Mouse (Mus musculus): ENCODE data around the gene Clock. TPM values are rescaled to one million over a fixed set of nuclear protein-coding genes. Genes with fewer than 3 reads are reported as not detected.

The Clock gene
- polyA plus RNA-seq, 1 experiment from 2014 or later = 15.9 TPM

GRCm38 (mm10) chr5:76179171-76179570 is 125.4 kb downstream of the Clock start:
- no peak for ATAC-seq (ENCODE audit: insufficient number of reproducible peaks, insufficient read depth, low FRiP score, low TSS enrichment, low read depth)
- 97% methylated on average over 5 of the region's 5 CpGs for WGBS

GRCm38 (mm10) chr5:76177664-76178063 is 126.9 kb downstream of the Clock start:
- Histone ChIP-seq H3K27me3 (no peaks in the 10 kb centered on the region), H3K9me3 (no peaks in the 10 kb centered on the region), H3K9ac (replicated peaks) (no peak overlapping the region), H3K4me1 (replicated peaks) (peaks cover 11% of the 10 kb centered on the region), H3K4me3 (replicated peaks) (no peak overlapping the region), H3K36me3 (no peaks in the 10 kb centered on the region), H3K27ac (no peak overlapping the region), H3K4me2 (no peak overlapping the region)
- 77% methylated on average over 7 of the region's 7 CpGs for WGBS
- ATAC-seq (ENCODE audit: insufficient number of reproducible peaks, insufficient read depth, low FRiP score, low TSS enrichment, low read depth) = no peak

More at GRCm38 (mm10) chr5:76179171-76179570, 125.4 kb downstream of the Clock start:
- Histone ChIP-seq H3K27me3 (no peaks in the 10 kb centered on the region), H3K9me3 (no peaks in the 10 kb centered on the region), H3K36me3 (no peaks in the 10 kb centered on the region), H3K9ac (replicated peaks) (no peak overlapping the region), H3K4me1 (replicated peaks) (peaks cover 17% of the 10 kb centered on the region), H3K27ac (no peak overlapping the region), H3K4me3 (replicated peaks) (no peak overlapping the region), H3K4me2 (no peak overlapping the region)

GRCm38 (mm10) chr5:76176841-76177240 is 127.8 kb downstream of the Clock start:
- Histone ChIP-seq H3K4me3 (replicated peaks) (no peak overlapping the region), H3K36me3 (no peaks in the 10 kb centered on the region), H3K27ac (no peak overlapping the region), H3K9ac (replicated peaks) (no peak overlapping the region), H3K4me2 (no peak overlapping the region), H3K9me3 (no peaks in the 10 kb centered on the region), H3K27me3 (no peaks in the 10 kb centered on the region), H3K4me1 (replicated peaks) (peaks cover 8% of the 10 kb centered on the region)
- WGBS = 77% methylated on average over 11 of the region's 11 CpGs
- ATAC-seq (ENCODE audit: insufficient number of reproducible peaks, insufficient read depth, low FRiP score, low TSS enrichment, low read depth) = no peak

- Histone ChIP-seq H3K27ac (no peak overlapping the region), H3K9ac (replicated peaks) (no peak overlapping the region), H3K4me3 (replicated peaks) (no peak overlapping the region), H3K36me3 (no peaks in the 10 kb centered on the region), H3K4me2 (no peak overlapping the region), H3K27me3 (no peaks in the 10 kb centered on the region), H3K9me3 (no peaks in the 10 kb centered on the region), H3K4me1 (replicated peaks) (peaks cover 8% of the 10 kb centered on the region)
- WGBS = 41% methylated on average over 3 of the region's 3 CpGs
- no peak for ATAC-seq (ENCODE audit: insufficient number of reproducible peaks, insufficient read depth, low FRiP score, low TSS enrichment, low read depth)
Measured at GRCm38 (mm10) chr5:76176411-76176810, 128.2 kb downstream of the Clock start.

- no peak overlapping the region for H3K27ac ChIP-seq
- no peak overlapping the region for H3K4me3 ChIP-seq (replicated peaks)
- H3K27me3 ChIP-seq = no peaks in the 10 kb centered on the region
- ATAC-seq (ENCODE audit: insufficient number of reproducible peaks, insufficient read depth, low FRiP score, low TSS enrichment, low read depth) = no peak
- peaks cover 8% of the 10 kb centered on the region for H3K4me1 ChIP-seq (replicated peaks)
- WGBS = 87% methylated on average over 4 of the region's 4 CpGs
- no peak overlapping the region for H3K9ac ChIP-seq (replicated peaks)
- H3K9me3 ChIP-seq = no peaks in the 10 kb centered on the region
- no peak overlapping the region for H3K4me2 ChIP-seq
- no peaks in the 10 kb centered on the region for H3K36me3 ChIP-seq
Measured at GRCm38 (mm10) chr5:76175051-76175450, 129.5 kb downstream of the Clock start.

GRCm38 (mm10) chr5:76171039-76171438 is 133.6 kb downstream of the Clock start:
- H3K4me2 ChIP-seq = no peak overlapping the region
- no peak overlapping the region for H3K9ac ChIP-seq (replicated peaks)
- no peak for ATAC-seq (ENCODE audit: insufficient number of reproducible peaks, insufficient read depth, low FRiP score, low TSS enrichment, low read depth)
- no peaks in the 10 kb centered on the region for H3K27me3 ChIP-seq
- no peaks in the 10 kb centered on the region for H3K9me3 ChIP-seq
- H3K36me3 ChIP-seq = no peaks in the 10 kb centered on the region
- H3K4me3 ChIP-seq (replicated peaks) = no peak overlapping the region
- H3K27ac ChIP-seq = no peak overlapping the region
- H3K4me1 ChIP-seq (replicated peaks) = no peaks in the 10 kb centered on the region

GRCm38 (mm10) chr5:76170522-76170921 is 134.1 kb downstream of the Clock start:
- Histone ChIP-seq H3K9me3 (no peaks in the 10 kb centered on the region), H3K4me1 (replicated peaks) (no peaks in the 10 kb centered on the region), H3K4me3 (replicated peaks) (no peak overlapping the region), H3K36me3 (no peaks in the 10 kb centered on the region), H3K27me3 (no peaks in the 10 kb centered on the region), H3K9ac (replicated peaks) (no peak overlapping the region), H3K27ac (no peak overlapping the region), H3K4me2 (no peak overlapping the region)
- WGBS = 80% methylated on average over 4 of the region's 4 CpGs
- no peak for ATAC-seq (ENCODE audit: insufficient number of reproducible peaks, insufficient read depth, low FRiP score, low TSS enrichment, low read depth)

- ATAC-seq (ENCODE audit: insufficient number of reproducible peaks, insufficient read depth, low FRiP score, low TSS enrichment, low read depth) = no peak
- Histone ChIP-seq H3K36me3 (no peaks in the 10 kb centered on the region), H3K4me3 (replicated peaks) (no peak overlapping the region), H3K4me2 (no peak overlapping the region), H3K27ac (no peak overlapping the region), H3K27me3 (no peaks in the 10 kb centered on the region), H3K9ac (replicated peaks) (no peak overlapping the region), H3K4me1 (replicated peaks) (no peaks in the 10 kb centered on the region), H3K9me3 (no peaks in the 10 kb centered on the region)
- WGBS = 77% methylated on average over 7 of the region's 7 CpGs
Measured at GRCm38 (mm10) chr5:76164827-76165226, 139.8 kb downstream of the Clock start.

GRCm38 (mm10) chr5:76163828-76164390 is 140.7 kb downstream of the Clock start:
- Histone ChIP-seq H3K9me3 (no peaks in the 10 kb centered on the region), H3K9ac (replicated peaks) (no peak overlapping the region), H3K4me1 (replicated peaks) (no peaks in the 10 kb centered on the region), H3K27ac (no peak overlapping the region), H3K4me2 (no peak overlapping the region), H3K4me3 (replicated peaks) (no peak overlapping the region), H3K36me3 (no peaks in the 10 kb centered on the region), H3K27me3 (no peaks in the 10 kb centered on the region)
- 57% methylated on average over 4 of the region's 4 CpGs for WGBS
- ATAC-seq (ENCODE audit: insufficient number of reproducible peaks, insufficient read depth, low FRiP score, low TSS enrichment, low read depth) = no peak

- Histone ChIP-seq H3K27ac (no peak overlapping the region), H3K9ac (replicated peaks) (no peak overlapping the region), H3K4me1 (replicated peaks) (no peaks in the 10 kb centered on the region), H3K9me3 (no peaks in the 10 kb centered on the region), H3K4me2 (no peak overlapping the region), H3K36me3 (no peaks in the 10 kb centered on the region), H3K4me3 (replicated peaks) (no peak overlapping the region), H3K27me3 (no peaks in the 10 kb centered on the region)
- ATAC-seq (ENCODE audit: insufficient number of reproducible peaks, insufficient read depth, low FRiP score, low TSS enrichment, low read depth) = no peak
- WGBS = 83% methylated on average over 5 of the region's 5 CpGs
Measured at GRCm38 (mm10) chr5:76162926-76163325, 141.7 kb downstream of the Clock start.

GRCm38 (mm10) chr5:76161491-76161890 is 143.1 kb downstream of the Clock start:
- no peaks in the 10 kb centered on the region for H3K27me3 ChIP-seq

GRCm38 (mm10) chr5:76160086-76160485 is 144.5 kb downstream of the Clock start:
- Histone ChIP-seq H3K27me3 (no peaks in the 10 kb centered on the region), H3K4me1 (replicated peaks) (no peaks in the 10 kb centered on the region), H3K9me3 (no peaks in the 10 kb centered on the region), H3K27ac (no peak overlapping the region), H3K36me3 (peaks cover 11% of the 10 kb centered on the region), H3K9ac (replicated peaks) (no peak overlapping the region), H3K4me2 (no peak overlapping the region), H3K4me3 (replicated peaks) (no peak overlapping the region)
- 59% methylated on average over 3 of the region's 3 CpGs for WGBS
- no peak for ATAC-seq (ENCODE audit: insufficient number of reproducible peaks, insufficient read depth, low FRiP score, low TSS enrichment, low read depth)

More at GRCm38 (mm10) chr5:76161491-76161890, 143.1 kb downstream of the Clock start:
- no peak overlapping the region for H3K4me2 ChIP-seq
- WGBS = 90% methylated on average over 6 of the region's 6 CpGs
- no peaks in the 10 kb centered on the region for H3K9me3 ChIP-seq
- peaks cover 4% of the 10 kb centered on the region; the same call in 1 of the 2 replicates for H3K36me3 ChIP-seq
- ATAC-seq (ENCODE audit: insufficient number of reproducible peaks, insufficient read depth, low FRiP score, low TSS enrichment, low read depth) = no peak
- H3K4me3 ChIP-seq (replicated peaks) = no peak overlapping the region
- H3K27ac ChIP-seq = no peak overlapping the region
- H3K4me1 ChIP-seq (replicated peaks) = no peaks in the 10 kb centered on the region
- H3K9ac ChIP-seq (replicated peaks) = no peak overlapping the region

Measured in limb, embryonic 12.5 days (tissue).